Mouse (Mus musculus) kidney, postnatal 4 days (tissue): Measurements from ENCODE around the gene Cwc27.

Experiments
- DNase-seq, 2 experiments: peaks; one replicate each; pipeline ENCODE4 v3.0.0; 2021; ENCODE audit warnings: mixed read lengths in 2 of 2

Gene Cwc27

GRCm38 (mm10) chr13:104610210-104611111 is 206.5 kb downstream of the Cwc27 start:
- DNase-seq, result peak in 1 of 2 experiments; percentile 58

- DNase-seq, result no peak
Measured at GRCm38 (mm10) chr13:104608516-104608915, 208.4 kb downstream of the Cwc27 start.

GRCm38 (mm10) chr13:104606786-104607580 is 210.0 kb downstream of the Cwc27 start:
- DNase-seq, result no peak

- no peak for DNase-seq
Measured at GRCm38 (mm10) chr13:104605111-104605510, 211.8 kb downstream of the Cwc27 start.

- DNase-seq, result no peak
Measured at GRCm38 (mm10) chr13:104602197-104602596, 214.7 kb downstream of the Cwc27 start.

- no peak for DNase-seq
Measured at GRCm38 (mm10) chr13:104601783-104602182, 215.2 kb downstream of the Cwc27 start.

GRCm38 (mm10) chr13:104596199-104596598 is 220.7 kb downstream of the Cwc27 start:
- no peak for DNase-seq

GRCm38 (mm10) chr13:104594820-104595351 is 222.1 kb downstream of the Cwc27 start:
- no peak for DNase-seq

GRCm38 (mm10) chr13:104590931-104591330 is 226.0 kb downstream of the Cwc27 start:
- DNase-seq, result no peak

GRCm38 (mm10) chr13:104590097-104590607 is 226.8 kb downstream of the Cwc27 start:
- peak in 1 of 2 experiments; percentile 57 for DNase-seq

- DNase-seq, result no peak
Measured at GRCm38 (mm10) chr13:104588383-104588782, 228.6 kb downstream of the Cwc27 start.
